Mouse (Mus musculus): ENCODE results near the gene Mpig6b. TPM values are rescaled to one million over a fixed set of nuclear protein-coding genes. Genes with fewer than 3 reads are reported as not detected.

Gene Mpig6b
- total and polyA plus RNA-seq, 3 experiments, result 0.31 to 2.4 (median 1.4) TPM

DNA sequence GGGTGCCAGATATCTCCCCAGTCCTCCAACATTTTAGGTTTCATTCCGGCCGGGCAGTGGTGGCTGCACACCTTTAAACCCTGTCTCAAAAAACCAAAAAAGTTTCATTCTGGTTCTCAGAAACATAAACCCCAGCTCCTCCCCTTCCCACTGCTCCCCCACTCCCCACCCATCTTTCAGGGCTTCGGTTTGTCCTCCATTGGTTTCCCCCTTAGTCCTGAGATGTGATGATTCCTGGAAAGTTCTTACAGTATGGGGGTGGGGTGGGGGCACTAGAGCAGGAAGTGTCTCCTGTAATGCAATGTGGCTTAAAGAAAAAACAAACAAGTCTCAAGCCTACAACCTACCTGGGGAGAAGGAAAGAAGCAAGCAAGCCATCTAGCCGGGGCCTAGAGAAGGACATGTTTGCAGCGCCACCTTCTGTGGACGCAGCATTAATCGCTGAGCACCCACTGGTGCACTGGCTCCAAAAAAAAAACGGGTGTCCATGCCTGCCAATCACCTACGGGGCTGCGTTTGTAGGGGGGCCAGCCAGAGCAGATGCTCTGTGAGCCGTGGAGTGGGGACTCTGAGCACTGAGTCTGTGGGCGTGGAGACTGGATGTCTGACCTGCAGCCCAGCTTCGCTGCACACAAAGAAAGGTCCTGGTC is 39.9 kb upstream of the Mpig6b start:
- no peak overlapping the region for H3K9ac ChIP-seq (ENCODE audit: low read depth, low read length)
- 31% methylated on average over 13 of the region's 13 CpGs for WGBS
- no peak overlapping the region for H3K27ac ChIP-seq
- TF ChIP-seq CTCF (IDR thresholded peaks at IDR 0.05), result peak; percentile 64
- no peak for TF ChIP-seq POLR2A (IDR thresholded peaks at IDR 0.05; ENCODE audit: insufficient read depth, low read depth, low read length)
- H3K79me2 ChIP-seq (replicated peaks; ENCODE audit: control insufficient read depth, insufficient read depth, low read length), result no peaks in the 10 kb centered on the region
- intact Hi-C loops (cut with DNase I), result loop anchor here (1.0 kb wide), 1 partner anchor 85 kb away; no protein-coding TSS in a partner anchor
- DNase-seq, result no peak
- H3K4me3 ChIP-seq, result no peak overlapping the region
- no peaks in the 10 kb centered on the region for H3K27me3 ChIP-seq (ENCODE audit: control insufficient read depth, insufficient read depth, low read length)
- H3K36me3 ChIP-seq (ENCODE audit: control insufficient read depth, insufficient read depth, low read length), result no peaks in the 10 kb centered on the region
- H3K4me1 ChIP-seq (ENCODE audit: control insufficient read depth, insufficient read depth, low read length), result no peaks in the 10 kb centered on the region

DNA sequence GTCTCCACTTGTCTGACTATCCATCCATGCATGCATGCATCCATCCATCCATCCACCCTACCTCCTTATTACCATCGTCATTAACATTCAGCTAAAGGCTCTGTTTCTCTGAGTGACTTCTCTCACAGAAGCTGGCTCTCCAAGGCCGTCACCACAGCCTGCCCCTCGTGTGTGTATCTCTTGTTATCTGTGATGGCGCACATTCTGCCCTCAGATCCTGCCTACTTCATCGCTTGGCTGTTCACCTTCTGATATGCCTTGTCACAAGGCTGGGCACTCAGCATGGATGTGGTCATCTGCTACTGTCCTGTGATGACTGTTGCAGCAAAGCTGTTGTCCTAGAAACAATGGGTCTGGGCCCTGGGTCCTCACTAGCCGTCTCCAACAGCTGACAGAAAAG is 38.8 kb upstream of the Mpig6b start:
- intact Hi-C loops (cut with DNase I), result no loop called here

DNA sequence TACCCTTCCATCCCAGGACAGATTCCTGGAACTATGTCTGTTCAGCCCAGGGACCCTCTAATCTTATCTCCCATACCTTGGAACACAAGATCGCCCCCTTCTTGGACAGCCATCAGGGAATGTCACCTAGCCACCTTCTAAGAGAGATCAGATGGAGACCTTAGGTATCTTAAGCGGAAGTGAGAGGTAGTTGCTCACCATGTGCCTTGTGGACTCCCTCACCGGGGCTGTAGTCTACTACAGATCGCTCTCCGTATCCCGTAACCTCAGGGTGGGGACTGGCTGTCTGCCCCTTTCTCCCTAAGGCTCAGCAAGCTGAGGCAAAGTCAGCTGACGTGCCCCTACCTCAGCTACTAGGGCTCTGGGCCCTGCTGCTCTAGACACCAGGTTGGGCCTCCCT is 38.1 kb upstream of the Mpig6b start:
- TF ChIP-seq EP300 (IDR thresholded peaks at IDR 0.05; ENCODE audit: insufficient read depth, low read depth, low read length), result no peak
- no peak for TF ChIP-seq CTCF (IDR thresholded peaks at IDR 0.05)
- no peak for TF ChIP-seq POLR2A (IDR thresholded peaks at IDR 0.05; ENCODE audit: insufficient read depth, low read depth, low read length)
- Histone ChIP-seq H3K27ac (no peak overlapping the region), H3K4me1 (ENCODE audit: control insufficient read depth, insufficient read depth, low read length) (no peaks in the 10 kb centered on the region), H3K27me3 (ENCODE audit: control insufficient read depth, insufficient read depth, low read length) (no peaks in the 10 kb centered on the region), H3K9ac (ENCODE audit: low read depth, low read length) (no peak overlapping the region), H3K36me3 (ENCODE audit: control insufficient read depth, insufficient read depth, low read length) (no peaks in the 10 kb centered on the region), H3K4me3 (no peak overlapping the region), H3K79me2 (replicated peaks; ENCODE audit: control insufficient read depth, insufficient read depth, low read length) (no peaks in the 10 kb centered on the region)
- DNase-seq, result no peak
- intact Hi-C loops (cut with DNase I), result no loop called here
- WGBS, result 90% methylated on average over 7 of the region's 7 CpGs

More for the DNA sequence above, 38.8 kb upstream of the Mpig6b start:
- Histone ChIP-seq H3K9ac (ENCODE audit: low read depth, low read length) (no peak overlapping the region), H3K36me3 (ENCODE audit: control insufficient read depth, insufficient read depth, low read length) (no peaks in the 10 kb centered on the region), H3K79me2 (replicated peaks; ENCODE audit: control insufficient read depth, insufficient read depth, low read length) (no peaks in the 10 kb centered on the region), H3K27me3 (ENCODE audit: control insufficient read depth, insufficient read depth, low read length) (no peaks in the 10 kb centered on the region), H3K4me3 (no peak overlapping the region), H3K27ac (no peak overlapping the region), H3K4me1 (ENCODE audit: control insufficient read depth, insufficient read depth, low read length) (no peaks in the 10 kb centered on the region)
- 73% methylated on average over 6 of the region's 6 CpGs for WGBS
- DNase-seq, result no peak
- TF ChIP-seq CTCF (IDR thresholded peaks at IDR 0.05) (no peak), EP300 (IDR thresholded peaks at IDR 0.05; ENCODE audit: insufficient read depth, low read depth, low read length) (no peak), POLR2A (IDR thresholded peaks at IDR 0.05; ENCODE audit: insufficient read depth, low read depth, low read length) (no peak)

DNA sequence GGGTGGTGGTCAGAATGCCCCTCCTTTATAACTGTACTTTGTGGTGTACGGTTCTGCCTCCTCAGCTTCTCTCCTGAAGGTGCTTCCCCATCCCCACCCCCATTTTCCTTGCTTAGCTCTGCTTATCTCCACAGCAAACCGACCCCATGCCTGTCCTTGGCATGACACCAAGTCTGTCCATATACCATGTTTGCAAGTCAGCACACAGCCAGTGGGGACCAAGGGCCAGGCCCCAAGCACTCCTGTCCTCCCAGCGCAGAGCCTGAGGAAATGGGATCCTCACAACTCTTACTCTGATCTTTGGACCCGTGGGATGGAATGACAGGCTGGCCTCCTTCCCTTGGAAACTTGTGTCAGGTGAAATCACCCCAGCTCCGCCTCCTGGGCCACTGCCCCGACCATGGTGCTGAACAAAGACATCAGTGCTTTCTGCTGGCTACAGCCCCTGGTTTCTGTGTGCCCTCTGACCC is 37.3 kb upstream of the Mpig6b start:
- Histone ChIP-seq H3K9ac (ENCODE audit: low read depth, low read length) (no peak overlapping the region), H3K4me3 (no peak overlapping the region), H3K4me1 (ENCODE audit: control insufficient read depth, insufficient read depth, low read length) (no peaks in the 10 kb centered on the region), H3K79me2 (replicated peaks; ENCODE audit: control insufficient read depth, insufficient read depth, low read length) (no peaks in the 10 kb centered on the region), H3K27me3 (ENCODE audit: control insufficient read depth, insufficient read depth, low read length) (no peaks in the 10 kb centered on the region), H3K27ac (no peak overlapping the region), H3K36me3 (ENCODE audit: control insufficient read depth, insufficient read depth, low read length) (no peaks in the 10 kb centered on the region)
- intact Hi-C loops (cut with DNase I), result no loop called here
- no peak for DNase-seq
- TF ChIP-seq POLR2A (IDR thresholded peaks at IDR 0.05; ENCODE audit: insufficient read depth, low read depth, low read length) (no peak), EP300 (IDR thresholded peaks at IDR 0.05; ENCODE audit: insufficient read depth, low read depth, low read length) (no peak), CTCF (IDR thresholded peaks at IDR 0.05) (no peak)
- 47% methylated on average over 6 of the region's 6 CpGs for WGBS

DNA sequence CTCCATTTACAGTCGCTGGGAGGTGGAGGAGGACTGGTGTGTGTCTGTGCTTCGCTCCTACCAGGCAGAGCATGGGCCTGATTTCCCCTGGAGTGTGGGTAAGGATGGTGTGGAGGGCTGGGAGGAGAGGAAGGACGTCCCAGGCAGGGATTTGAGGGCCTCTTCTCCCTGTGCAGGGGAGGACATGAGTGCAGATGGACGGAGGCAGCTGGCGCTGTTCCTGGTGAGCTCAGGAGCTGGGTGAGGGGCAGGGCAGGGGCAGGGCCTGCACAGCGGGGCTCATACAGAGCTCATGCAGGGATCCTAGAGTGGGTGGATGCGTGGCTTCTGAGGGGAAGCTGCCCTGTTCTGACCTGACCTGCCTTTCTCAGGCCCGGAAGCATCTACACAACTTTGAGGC is 36.3 kb upstream of the Mpig6b start:
- no peaks in the 10 kb centered on the region for H3K36me3 ChIP-seq (ENCODE audit: control insufficient read depth, insufficient read depth, low read length)

DNA sequence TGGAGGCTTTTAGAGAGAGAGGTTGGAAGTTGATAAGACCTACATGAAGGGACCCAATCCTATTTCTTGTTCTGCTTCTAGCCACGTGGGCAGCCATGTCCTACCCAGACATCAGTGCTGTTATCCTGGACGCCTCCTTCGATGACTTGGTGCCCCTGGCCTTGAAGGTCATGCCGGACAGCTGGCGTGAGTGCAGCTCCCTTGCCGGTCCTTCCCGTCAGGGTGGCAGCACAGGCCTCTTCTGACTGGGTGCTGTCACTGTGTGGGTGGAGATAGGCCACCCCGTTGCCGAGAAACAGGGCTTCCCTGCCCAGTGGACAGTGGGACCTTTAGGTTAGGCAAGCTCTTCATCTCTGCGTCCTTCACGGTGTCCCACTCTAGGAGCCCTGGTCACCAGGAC is 35.2 kb upstream of the Mpig6b start:
- Histone ChIP-seq H3K79me2 (replicated peaks; ENCODE audit: control insufficient read depth, insufficient read depth, low read length) (no peaks in the 10 kb centered on the region), H3K4me1 (ENCODE audit: control insufficient read depth, insufficient read depth, low read length) (no peaks in the 10 kb centered on the region), H3K9ac (ENCODE audit: low read depth, low read length) (no peak overlapping the region), H3K27ac (no peak overlapping the region), H3K27me3 (ENCODE audit: control insufficient read depth, insufficient read depth, low read length) (no peaks in the 10 kb centered on the region), H3K36me3 (ENCODE audit: control insufficient read depth, insufficient read depth, low read length) (no peaks in the 10 kb centered on the region), H3K4me3 (no peak overlapping the region)
- 76% methylated on average over 11 of the region's 11 CpGs for WGBS
- no peak for DNase-seq
- intact Hi-C loops (cut with DNase I), result no loop called here
- no peak for TF ChIP-seq CTCF (IDR thresholded peaks at IDR 0.05)
- no peak for TF ChIP-seq POLR2A (IDR thresholded peaks at IDR 0.05; ENCODE audit: insufficient read depth, low read depth, low read length)
- TF ChIP-seq EP300 (IDR thresholded peaks at IDR 0.05; ENCODE audit: insufficient read depth, low read depth, low read length), result no peak

More for the DNA sequence above, 36.3 kb upstream of the Mpig6b start:
- intact Hi-C loops (cut with DNase I), result no loop called here
- Histone ChIP-seq H3K9ac (ENCODE audit: low read depth, low read length) (no peak overlapping the region), H3K27me3 (ENCODE audit: control insufficient read depth, insufficient read depth, low read length) (no peaks in the 10 kb centered on the region), H3K4me3 (no peak overlapping the region), H3K27ac (no peak overlapping the region), H3K79me2 (replicated peaks; ENCODE audit: control insufficient read depth, insufficient read depth, low read length) (no peaks in the 10 kb centered on the region), H3K4me1 (ENCODE audit: control insufficient read depth, insufficient read depth, low read length) (no peaks in the 10 kb centered on the region)
- no peak for DNase-seq
- TF ChIP-seq EP300 (IDR thresholded peaks at IDR 0.05; ENCODE audit: insufficient read depth, low read depth, low read length), result no peak
- TF ChIP-seq CTCF (IDR thresholded peaks at IDR 0.05), result no peak
- TF ChIP-seq POLR2A (IDR thresholded peaks at IDR 0.05; ENCODE audit: insufficient read depth, low read depth, low read length), result no peak
- 59% methylated on average over 8 of the region's 8 CpGs for whole genome bisulfite sequencing

Data from heart, adult 2 months (tissue).